Mouse (Mus musculus): Measurements from ENCODE around the gene Plekhb1. TPM values are rescaled to one million over a fixed set of nuclear protein-coding genes. Genes with fewer than 3 reads are reported as not detected.

Plekhb1 gene
- not detected in 4 replicates for total RNA-seq (2023; ENCODE audit: inconsistent age)

GRCm38 (mm10) chr7:100662231-100662630 lies at the start of gene Plekhb1:
Gene Plekhb1 (minus strand): TSS chr7:100662414.

GRCm38 (mm10) chr7:100706143-100706841 lies 44.1 kb upstream of the Plekhb1 start, which contains the start of gene Fam168a:
Gene Fam168a (plus strand): TSS chr7:100706635.

GRCm38 (mm10) chr7:100608130-100608741 lies 54.0 kb downstream of the Plekhb1 start, which contains the start of gene Mrpl48:
Gene Mrpl48 (minus strand): TSS chr7:100608301.

GRCm38 (mm10) chr7:100607214-100608129 lies 54.7 kb downstream of the Plekhb1 start, which contains the start of gene Rab6a:
Gene Rab6a (plus strand): TSS chr7:100607410.

Other genes with a start within 250 kb of the Plekhb1 start
- 0.45 to 1.6 TPM (median 0.99 TPM) in 4 replicates for gene Ucp3, start 189.4 kb downstream of the Plekhb1 start, total RNA-seq (2023; ENCODE audit: inconsistent age)
- gene Ucp2, start 169.1 kb downstream of the Plekhb1 start, total RNA-seq (2023; ENCODE audit: inconsistent age) = 1,091 to 1,157 TPM (median 1,116 TPM) in 4 replicates
- 0.45 to 1.2 TPM (median 0.60 TPM) in 3 of 4 replicates, not detected in the other for gene Dnajb13, start 147.5 kb downstream of the Plekhb1 start, total RNA-seq (2023; ENCODE audit: inconsistent age)
- 6.4 to 13.8 TPM (median 6.9 TPM) in 4 replicates for gene Coa4, start 125.3 kb downstream of the Plekhb1 start, total RNA-seq (2023; ENCODE audit: inconsistent age)
- 49.3 to 56.8 TPM (median 50.6 TPM) in 4 replicates for gene Rab6a, start 55.0 kb downstream of the Plekhb1 start, total RNA-seq (2023; ENCODE audit: inconsistent age)
- gene Mrpl48, start 54.1 kb downstream of the Plekhb1 start, total RNA-seq (2023; ENCODE audit: inconsistent age) = 27.7 to 31.3 TPM (median 30.1 TPM) in 4 replicates
- gene Fam168a, start 44.2 kb upstream of the Plekhb1 start, total RNA-seq (2023; ENCODE audit: inconsistent age) = 29.1 to 45.1 TPM (median 41.1 TPM) in 4 replicates
- gene Relt, start 201.0 kb upstream of the Plekhb1 start, total RNA-seq (2023; ENCODE audit: inconsistent age) = 25.6 to 39.7 TPM (median 33.8 TPM) in 4 replicates